23 mouse cellular contexts compared by ENCODE assay signal in genomic region chr3:136693547-136693946, GRCm38 (mm10).
"Had no signal": no experiment of that assay in that cellular context is flagged by ENCODE, and none has a peak within 500 bp of the region (broad histone marks: within the 10 kb centered on the region; RNA-seq: fewer than 3 reads in every experiment).

No protein-coding gene starts in this region.

- H3K36me3 ChIP-seq: kidney, embryonic 15.5 days; limb, embryonic 10.5 days; limb, embryonic 13.5 days; liver, embryonic 12.5 days; liver, embryonic 15.5 days; lung, embryonic 15.5 days; midbrain, embryonic 10.5 days; midbrain, embryonic 13.5 days; neural tube, embryonic 13.5 days; stomach, embryonic 15.5 days had no signal

- ATAC-seq: liver, embryonic 12.5 days; midbrain, embryonic 13.5 days; midbrain, embryonic 16.5 days had no signal

- H3K4me1 ChIP-seq: lung, embryonic 15.5 days; midbrain, embryonic 10.5 days; stomach, embryonic 15.5 days had no signal

- H3K4me2 ChIP-seq: kidney, embryonic 15.5 days; limb, embryonic 13.5 days; liver, embryonic 12.5 days; liver, embryonic 15.5 days; lung, embryonic 15.5 days; midbrain, embryonic 13.5 days; neural tube, embryonic 13.5 days; stomach, embryonic 15.5 days had no signal

- H3K4me3 ChIP-seq: kidney, embryonic 15.5 days; limb, embryonic 10.5 days; limb, embryonic 13.5 days; liver, embryonic 12.5 days; liver, embryonic 15.5 days; lung, embryonic 15.5 days; megakaryocyte, embryonic 14.5 days; midbrain, embryonic 10.5 days; midbrain, embryonic 13.5 days; myocyte; neural tube, embryonic 13.5 days; stomach, embryonic 15.5 days had no signal

- H3K27me3 ChIP-seq: kidney, embryonic 15.5 days; limb, embryonic 13.5 days; liver, embryonic 12.5 days; liver, embryonic 15.5 days; lung, embryonic 15.5 days; megakaryocyte, embryonic 14.5 days; midbrain, embryonic 13.5 days; neural tube, embryonic 13.5 days; stomach, embryonic 15.5 days had no signal

- DNase-seq: kidney, postnatal 10 days; kidney, postnatal 36 days; liver; lung, adult 18-20 months; lung, postnatal 10 days; lung, postnatal 36 days; retina, postnatal 1 day; right cerebral cortex, postnatal 25 days; spleen, adult 18-20 months; thymus, postnatal 25 days had no signal

- H3K9me3 ChIP-seq: kidney, embryonic 15.5 days; limb, embryonic 10.5 days; limb, embryonic 13.5 days; liver, embryonic 12.5 days; liver, embryonic 15.5 days; lung, embryonic 15.5 days; megakaryocyte, embryonic 14.5 days; midbrain, embryonic 10.5 days; midbrain, embryonic 13.5 days; neural tube, embryonic 13.5 days; stomach, embryonic 15.5 days had no signal

- H3K9ac ChIP-seq: kidney, embryonic 15.5 days; limb, embryonic 13.5 days; liver, embryonic 12.5 days; liver, embryonic 15.5 days; lung, embryonic 15.5 days; midbrain, embryonic 13.5 days; neural tube, embryonic 13.5 days; stomach, embryonic 15.5 days had no signal

- H3K27ac ChIP-seq: kidney, embryonic 15.5 days; limb, embryonic 10.5 days; limb, embryonic 13.5 days; liver, embryonic 12.5 days; liver, embryonic 15.5 days; lung, embryonic 15.5 days; midbrain, embryonic 10.5 days; midbrain, embryonic 13.5 days; neural tube, embryonic 13.5 days; stomach, embryonic 15.5 days had no signal
